Mouse (Mus musculus): Measurements from ENCODE around the gene Piezo1.

Piezo1 gene

GRCm38 (mm10) chr8:122484831-122485230 is 66.3 kb downstream of the Piezo1 start:
- DNase-seq, result no peak

- no peak for DNase-seq
Measured at GRCm38 (mm10) chr8:122483877-122484276, 67.3 kb downstream of the Piezo1 start.

GRCm38 (mm10) chr8:122482448-122482847 is 68.7 kb downstream of the Piezo1 start:
- no peak for DNase-seq

- peak; percentile 82 for DNase-seq
Measured at GRCm38 (mm10) chr8:122475580-122476320, 75.4 kb downstream of the Piezo1 start, which contains the start of the genes Rnf166 and Ctu2. Rnf166 (minus strand) TSS chr8:122476064. Ctu2 (plus strand) TSS chr8:122476143.

- DNase-seq, result peak; percentile 51
Measured at GRCm38 (mm10) chr8:122474951-122475560, 76.1 kb downstream of the Piezo1 start.

GRCm38 (mm10) chr8:122473911-122474421 is 77.2 kb downstream of the Piezo1 start:
- no peak for DNase-seq

- no peak for DNase-seq
Measured at GRCm38 (mm10) chr8:122470691-122471090, 80.4 kb downstream of the Piezo1 start.

GRCm38 (mm10) chr8:122469965-122470364 is 81.2 kb downstream of the Piezo1 start:
- DNase-seq, result no peak

GRCm38 (mm10) chr8:122469407-122469806 is 81.7 kb downstream of the Piezo1 start:
- DNase-seq, result peak; percentile 32

- no peak for DNase-seq
Measured at GRCm38 (mm10) chr8:122467816-122468215, 83.3 kb downstream of the Piezo1 start.

GRCm38 (mm10) chr8:122464985-122465384 is 86.1 kb downstream of the Piezo1 start:
- DNase-seq, result no peak

GRCm38 (mm10) chr8:122463651-122464640 is 87.2 kb downstream of the Piezo1 start:
- peak; percentile 43 for DNase-seq

- DNase-seq, result no peak
Measured at GRCm38 (mm10) chr8:122462510-122462909, 88.6 kb downstream of the Piezo1 start.

GRCm38 (mm10) chr8:122461473-122462148 is 89.5 kb downstream of the Piezo1 start:
- DNase-seq, result no peak

- peak; percentile 82 for DNase-seq
Measured at GRCm38 (mm10) chr8:122460524-122461472, 90.3 kb downstream of the Piezo1 start, which contains the start of gene Snai3. Snai3 (minus strand) TSS chr8:122460733.

- no peak for DNase-seq
Measured at GRCm38 (mm10) chr8:122459990-122460389, 91.1 kb downstream of the Piezo1 start.

- no peak for DNase-seq
Measured at GRCm38 (mm10) chr8:122459218-122459900, 91.8 kb downstream of the Piezo1 start.

GRCm38 (mm10) chr8:122457171-122457570 is 94.0 kb downstream of the Piezo1 start:
- no peak for DNase-seq

- no peak for DNase-seq
Measured at GRCm38 (mm10) chr8:122454409-122454808, 96.7 kb downstream of the Piezo1 start.

GRCm38 (mm10) chr8:122452154-122452553 is 99.0 kb downstream of the Piezo1 start:
- DNase-seq, result no peak
